Mouse (Mus musculus): ENCODE results near the gene Gm20458. TPM values are rescaled to one million over a fixed set of nuclear protein-coding genes. Genes with fewer than 3 reads are reported as not detected.

The Gm20458 gene
- total and polyA plus RNA-seq, 3 experiments: 8.0 to 17.2 (median 9.2) TPM

DNA sequence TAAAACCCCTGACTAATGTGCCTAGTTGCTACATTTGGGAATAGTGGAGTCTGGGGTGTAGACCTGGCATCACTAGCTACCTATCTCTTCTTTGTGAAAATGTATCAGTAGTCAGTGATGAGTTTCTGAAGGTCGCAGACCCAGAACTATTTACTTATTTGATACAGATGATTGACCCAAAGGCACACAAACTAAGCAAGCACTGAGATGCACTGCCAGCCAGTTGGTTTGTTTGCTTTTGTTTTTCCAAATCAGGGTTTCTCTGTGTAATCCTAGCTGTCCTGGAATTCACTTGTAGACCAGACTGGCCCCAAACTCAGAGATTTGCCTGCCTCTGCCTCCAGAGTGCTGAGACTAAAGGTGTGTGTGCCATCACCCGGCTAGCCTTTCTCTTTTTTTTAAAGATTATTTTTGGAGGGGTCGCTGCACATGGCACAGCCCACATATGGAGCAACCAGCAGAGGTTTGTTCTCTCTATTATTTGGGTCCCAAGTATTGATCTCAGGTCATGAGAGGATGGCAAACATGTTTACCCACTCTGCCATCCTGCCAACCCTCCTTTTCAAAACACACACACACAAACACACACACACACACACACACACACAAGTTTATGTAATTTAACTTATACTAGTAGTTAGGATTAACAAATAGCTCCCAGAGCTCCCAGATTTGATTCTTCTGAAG lies 15.2 kb upstream of the Gm20458 start:
- no peak for TF ChIP-seq POLR2A (IDR thresholded peaks at IDR 0.05; ENCODE audit: insufficient read depth, low read depth, low read length)
- TF ChIP-seq CTCF (IDR thresholded peaks at IDR 0.05): no peak
- TF ChIP-seq EP300 (IDR thresholded peaks at IDR 0.05; ENCODE audit: insufficient read depth, low read depth, low read length): no peak
- Histone ChIP-seq H3K36me3 (ENCODE audit: control insufficient read depth, insufficient read depth, low read length) (no peaks in the 10 kb centered on the region), H3K9ac (ENCODE audit: low read depth, low read length) (no peak overlapping the region), H3K27me3 (ENCODE audit: control insufficient read depth, insufficient read depth, low read length) (no peaks in the 10 kb centered on the region), H3K27ac (no peak overlapping the region), H3K79me2 (replicated peaks; ENCODE audit: control insufficient read depth, insufficient read depth, low read length) (no peaks in the 10 kb centered on the region), H3K4me3 (no peak overlapping the region), H3K4me1 (ENCODE audit: control insufficient read depth, insufficient read depth, low read length) (no peaks in the 10 kb centered on the region; the same call in none of the 2 replicates)
- intact Hi-C loops (cut with DNase I): no loop called here
- no peak for DNase-seq
- WGBS: 79% methylated on average over 3 of the region's 3 CpGs

DNA sequence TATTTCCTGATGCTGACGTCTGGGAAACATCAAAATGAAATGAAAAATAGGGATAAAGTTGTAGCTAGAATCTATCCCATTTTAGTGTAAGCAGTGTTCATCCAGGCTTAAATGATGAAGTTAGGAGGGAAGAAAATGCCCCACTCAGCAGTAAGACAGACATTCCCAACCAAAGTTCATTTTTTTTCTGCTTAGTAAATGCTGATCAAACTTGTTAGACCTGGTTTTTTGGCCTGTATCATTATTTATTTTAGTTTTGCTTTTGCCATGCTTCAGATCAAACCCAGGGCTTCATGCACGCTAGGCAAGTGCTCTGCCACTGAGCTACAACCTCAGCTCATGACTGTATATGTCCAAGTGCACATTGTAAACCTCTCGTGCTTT lies 14.7 kb upstream of the Gm20458 start:
- Histone ChIP-seq H3K9ac (ENCODE audit: low read depth, low read length) (no peak overlapping the region), H3K27me3 (ENCODE audit: control insufficient read depth, insufficient read depth, low read length) (no peaks in the 10 kb centered on the region), H3K79me2 (replicated peaks; ENCODE audit: control insufficient read depth, insufficient read depth, low read length) (no peaks in the 10 kb centered on the region), H3K36me3 (ENCODE audit: control insufficient read depth, insufficient read depth, low read length) (no peaks in the 10 kb centered on the region), H3K27ac (no peak overlapping the region), H3K4me1 (ENCODE audit: control insufficient read depth, insufficient read depth, low read length) (no peaks in the 10 kb centered on the region; the same call in none of the 2 replicates), H3K4me3 (no peak overlapping the region)
- no peak for DNase-seq
- intact Hi-C loops (cut with DNase I): no loop called here
- no peak for TF ChIP-seq POLR2A (IDR thresholded peaks at IDR 0.05; ENCODE audit: insufficient read depth, low read depth, low read length)
- TF ChIP-seq EP300 (IDR thresholded peaks at IDR 0.05; ENCODE audit: insufficient read depth, low read depth, low read length): no peak
- TF ChIP-seq CTCF (IDR thresholded peaks at IDR 0.05): no peak
- 84% methylated on average over 3 of the region's 3 CpGs for WGBS

GRCm38 (mm10) chr2:164448140-164448539 lies 12.6 kb upstream of the Gm20458 start:
- H3K36me3 ChIP-seq (ENCODE audit: control insufficient read depth, insufficient read depth, low read length): no peaks in the 10 kb centered on the region
- H3K4me1 ChIP-seq (ENCODE audit: control insufficient read depth, insufficient read depth, low read length): peaks cover 2% of the 10 kb centered on the region
- H3K27ac ChIP-seq: no peak overlapping the region
- H3K27me3 ChIP-seq (ENCODE audit: control insufficient read depth, insufficient read depth, low read length): no peaks in the 10 kb centered on the region
- H3K79me2 ChIP-seq (replicated peaks; ENCODE audit: control insufficient read depth, insufficient read depth, low read length): no peaks in the 10 kb centered on the region
- H3K9ac ChIP-seq (ENCODE audit: low read depth, low read length): no peak overlapping the region
- no peak overlapping the region for H3K4me3 ChIP-seq
- intact Hi-C loops (cut with DNase I): no loop called here
- WGBS: 82% methylated on average over 1 of the region's 1 CpGs
- DNase-seq: no peak
- no peak for TF ChIP-seq POLR2A (IDR thresholded peaks at IDR 0.05; ENCODE audit: insufficient read depth, low read depth, low read length)
- TF ChIP-seq CTCF (IDR thresholded peaks at IDR 0.05): no peak
- no peak for TF ChIP-seq EP300 (IDR thresholded peaks at IDR 0.05; ENCODE audit: insufficient read depth, low read depth, low read length)

GRCm38 (mm10) chr2:164448921-164449320 lies 11.8 kb upstream of the Gm20458 start:
- Histone ChIP-seq H3K27ac (no peak overlapping the region), H3K4me3 (no peak overlapping the region), H3K27me3 (ENCODE audit: control insufficient read depth, insufficient read depth, low read length) (no peaks in the 10 kb centered on the region), H3K9ac (ENCODE audit: low read depth, low read length) (no peak overlapping the region), H3K4me1 (ENCODE audit: control insufficient read depth, insufficient read depth, low read length) (peaks cover 2% of the 10 kb centered on the region), H3K36me3 (ENCODE audit: control insufficient read depth, insufficient read depth, low read length) (no peaks in the 10 kb centered on the region), H3K79me2 (replicated peaks; ENCODE audit: control insufficient read depth, insufficient read depth, low read length) (no peaks in the 10 kb centered on the region)
- TF ChIP-seq POLR2A (IDR thresholded peaks at IDR 0.05; ENCODE audit: insufficient read depth, low read depth, low read length) (no peak), CTCF (IDR thresholded peaks at IDR 0.05) (no peak), EP300 (IDR thresholded peaks at IDR 0.05; ENCODE audit: insufficient read depth, low read depth, low read length) (no peak)
- DNase-seq: no peak
- WGBS: 70% methylated on average over 5 of the region's 5 CpGs
- intact Hi-C loops (cut with DNase I): no loop called here

DNA sequence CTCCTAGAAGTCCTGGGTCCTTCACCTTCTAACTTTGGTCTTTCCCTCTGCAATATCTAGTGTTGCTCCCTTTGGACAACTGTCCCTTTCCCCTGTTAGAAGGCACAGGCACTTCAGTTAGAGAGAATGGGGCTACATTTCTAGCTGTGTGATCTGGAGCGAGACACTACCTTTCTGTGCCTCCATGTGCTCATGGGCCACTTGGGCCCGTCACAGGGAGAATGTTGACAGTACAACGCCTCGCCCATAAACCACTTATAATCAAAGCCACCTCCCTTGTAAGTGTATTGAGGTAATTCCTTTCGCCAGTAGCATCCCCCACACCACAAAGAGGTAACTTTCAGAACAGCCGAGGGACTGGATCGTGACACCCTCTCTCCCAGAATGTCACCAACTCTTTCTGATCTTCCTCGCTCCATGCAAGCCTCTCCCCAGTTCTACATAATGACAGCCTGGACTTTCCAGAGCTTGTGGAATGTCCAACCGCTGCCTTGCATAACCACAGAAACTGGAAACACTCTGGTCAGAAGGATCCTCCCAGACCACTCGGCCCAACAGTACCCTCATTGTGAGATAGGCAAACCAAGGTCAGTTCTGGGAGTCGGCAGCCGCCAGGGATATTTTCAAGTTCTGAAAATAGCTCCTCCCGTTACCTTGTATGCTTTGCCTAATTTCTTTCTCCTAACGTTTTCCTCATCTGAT lies 11.3 kb upstream of the Gm20458 start:
- no peaks in the 10 kb centered on the region for H3K79me2 ChIP-seq (replicated peaks; ENCODE audit: control insufficient read depth, insufficient read depth, low read length)
- no peak overlapping the region for H3K4me3 ChIP-seq
- H3K27ac ChIP-seq: no peak overlapping the region
- no peaks in the 10 kb centered on the region for H3K36me3 ChIP-seq (ENCODE audit: control insufficient read depth, insufficient read depth, low read length)
- 73% methylated on average over 14 of the region's 14 CpGs for WGBS
- no peak overlapping the region for H3K9ac ChIP-seq (ENCODE audit: low read depth, low read length)
- TF ChIP-seq POLR2A (IDR thresholded peaks at IDR 0.05; ENCODE audit: insufficient read depth, low read depth, low read length): no peak
- no peak for TF ChIP-seq EP300 (IDR thresholded peaks at IDR 0.05; ENCODE audit: insufficient read depth, low read depth, low read length)
- TF ChIP-seq CTCF (IDR thresholded peaks at IDR 0.05): no peak
- intact Hi-C loops (cut with DNase I): no loop called here
- DNase-seq: no peak
- no peaks in the 10 kb centered on the region for H3K27me3 ChIP-seq (ENCODE audit: control insufficient read depth, insufficient read depth, low read length)
- H3K4me1 ChIP-seq (ENCODE audit: control insufficient read depth, insufficient read depth, low read length): peaks cover 6% of the 10 kb centered on the region

Measured in heart, adult 2 months (tissue).